Mouse (Mus musculus) cerebellum, adult 2 months (tissue): ENCODE results near the gene Spint5.

ENCODE experiments used
- CTCF ChIP-seq: fragments of 200-500 bp; IDR thresholded peaks from 2 replicates; pipeline ENCODE4 v1.5.1; 2011; ENCODE audit warnings: low read depth, mild to moderate bottlenecking, control low read depth, low read length, moderate library complexity, borderline replicate concordance; ENCODE audit not compliant: insufficient read depth
- POLR2A ChIP-seq: fragments of 200-500 bp; IDR thresholded peaks from 2 replicates; pipeline ENCODE4 v1.6.1; 2011; ENCODE audit warnings: low read length, control low read depth, borderline replicate concordance; ENCODE audit not compliant: insufficient read depth

DNA sequence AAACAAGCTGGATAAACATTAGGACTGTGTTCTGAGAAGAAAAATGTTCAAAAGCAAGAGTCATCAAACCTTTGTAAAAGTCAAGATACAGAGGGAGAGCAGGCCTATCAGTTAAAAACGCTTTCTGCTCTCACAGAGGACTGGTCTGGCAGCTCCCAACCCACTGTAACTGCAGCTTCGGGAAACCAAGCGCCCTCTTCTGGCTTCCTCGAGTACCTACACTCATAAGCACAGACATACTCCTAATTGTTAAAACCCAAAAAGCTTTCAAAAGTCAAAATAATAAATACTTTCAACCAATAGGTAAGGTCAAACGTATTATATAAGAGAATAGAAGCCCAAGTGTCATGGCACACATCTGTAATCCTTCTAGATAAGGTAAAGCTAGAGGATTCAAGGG, 10.9 kb upstream of the Spint5 start:
- TF ChIP-seq CTCF, result no peak
- no peak for TF ChIP-seq POLR2A
